Comparison of ENCODE assay signal across 9 mouse cellular contexts in genomic region chr6:93913226-93913861, GRCm38 (mm10).
A peak's percentile ranks its signal among the peaks of the same experiment; 100 is the strongest.
DNase-seq lines count a peak whose midpoint lies in the region; ATAC-seq and TF ChIP-seq lines count a peak whose summit lies in the region.
"Had no signal": no experiment of that assay in that cellular context is flagged by ENCODE, and none has a peak within 500 bp of the region (broad histone marks: within the 10 kb centered on the region; RNA-seq: fewer than 3 reads in every experiment).

No protein-coding gene starts in this region.

- WGBS in embryonic facial prominence, embryonic 15.5 days, result 4% methylated on average over 22 of the region's 22 CpGs
- WGBS in intestine, postnatal 0 days, result 26% methylated on average over 22 of the region's 22 CpGs
- 1% methylated on average over 22 of the region's 22 CpGs for WGBS in midbrain, embryonic 15.5 days

- H3K9ac ChIP-seq in embryonic facial prominence, embryonic 15.5 days, result peak overlapping the region; percentile 6; the same call in 1 of the 2 replicates
- H3K9ac ChIP-seq in intestine, postnatal 0 days (ENCODE audit: low read depth, low read length), result no peak overlapping the region
- peak overlapping the region; percentile 77 for H3K9ac ChIP-seq in midbrain, embryonic 15.5 days

- no peaks in the 10 kb centered on the region for H3K9me3 ChIP-seq in embryonic facial prominence, embryonic 15.5 days (replicated peaks)
- H3K9me3 ChIP-seq in intestine, postnatal 0 days (ENCODE audit: control insufficient read depth), result no peaks in the 10 kb centered on the region
- H3K9me3 ChIP-seq in midbrain, embryonic 15.5 days, result no peaks in the 10 kb centered on the region

- peak overlapping the region; percentile 66 for H3K4me2 ChIP-seq in embryonic facial prominence, embryonic 15.5 days (replicated peaks)
- H3K4me2 ChIP-seq in intestine, postnatal 0 days (replicated peaks; ENCODE audit: low read depth), result peak overlapping the region; percentile 32; the same call in 1 of the 2 replicates
- peak overlapping the region; percentile 63 for H3K4me2 ChIP-seq in midbrain, embryonic 15.5 days

- H3K4me3 ChIP-seq in testis, adult 2 months (ENCODE audit: control insufficient read depth, low read depth, low read length), result peak overlapping the region; percentile 4
- H3K4me3 ChIP-seq in embryonic facial prominence, embryonic 15.5 days (replicated peaks), result peak overlapping the region; percentile 37
- H3K4me3 ChIP-seq in intestine, postnatal 0 days (ENCODE audit: low read depth, low read length), result no peak overlapping the region
- peak overlapping the region; percentile 57 for H3K4me3 ChIP-seq in midbrain, embryonic 15.5 days

- H3K27ac ChIP-seq in testis, adult 2 months (ENCODE audit: control insufficient read depth, insufficient read depth, low read depth, low read length), result no peak overlapping the region
- peak overlapping the region; percentile 76 for H3K27ac ChIP-seq in embryonic facial prominence, embryonic 15.5 days (replicated peaks)
- H3K27ac ChIP-seq in intestine, postnatal 0 days (ENCODE audit: low read depth, low read length), result no peak overlapping the region
- H3K27ac ChIP-seq in midbrain, embryonic 15.5 days, result peak overlapping the region; percentile 97
- H3K27ac ChIP-seq: macrophage had no signal

- no peaks in the 10 kb centered on the region for H3K36me3 ChIP-seq in testis, adult 2 months (ENCODE audit: control insufficient read depth, insufficient read depth, low read length)
- H3K36me3 ChIP-seq in embryonic facial prominence, embryonic 15.5 days, result no peaks in the 10 kb centered on the region
- H3K36me3 ChIP-seq in intestine, postnatal 0 days (ENCODE audit: control insufficient read depth, insufficient read depth), result no peaks in the 10 kb centered on the region
- H3K36me3 ChIP-seq in midbrain, embryonic 15.5 days (replicated peaks), result no peaks in the 10 kb centered on the region

- peak; percentile 5; the same call in 1 of the 2 replicates for ATAC-seq in embryonic facial prominence, embryonic 15.5 days (ENCODE audit: insufficient number of reproducible peaks, low FRiP score, low TSS enrichment, low read depth)
- no peak for ATAC-seq in intestine, postnatal 0 days
- peak; percentile 72 for ATAC-seq in midbrain, embryonic 15.5 days (replicated peaks)
- no peak for ATAC-seq in megakaryocyte-erythroid progenitor cell, adult 5-6 weeks (replicated peaks; ENCODE audit: low FRiP score, low TSS enrichment, poor library complexity, severe bottlenecking)

- no peak for TF ChIP-seq CTCF in testis, adult 2 months (IDR thresholded peaks at IDR 0.05; ENCODE audit: control insufficient read depth, insufficient read depth, insufficient replicate concordance, low read depth, low read length)
- TF ChIP-seq CTCF in intestine, postnatal 0 days (IDR thresholded peaks at IDR 0.05; ENCODE audit: low read depth), result no peak

- H3K27me3 ChIP-seq in testis, adult 2 months (ENCODE audit: control insufficient read depth, insufficient read depth, low read length), result no peaks in the 10 kb centered on the region
- no peaks in the 10 kb centered on the region for H3K27me3 ChIP-seq in embryonic facial prominence, embryonic 15.5 days
- H3K27me3 ChIP-seq in intestine, postnatal 0 days (replicated peaks; ENCODE audit: control insufficient read depth, insufficient read depth, low read length), result no peaks in the 10 kb centered on the region
- H3K27me3 ChIP-seq in midbrain, embryonic 15.5 days (replicated peaks), result no peaks in the 10 kb centered on the region

- DNase-seq in testis, postnatal 10 days (ENCODE audit: low spot score), result no peak
- no peak for DNase-seq in lung, postnatal 14 days
- no peak for DNase-seq in kidney, postnatal 14 days

- peaks cover 6% of the 10 kb centered on the region for H3K4me1 ChIP-seq in testis, adult 2 months (ENCODE audit: control insufficient read depth, insufficient read depth, low read length)
- peaks cover 21% of the 10 kb centered on the region for H3K4me1 ChIP-seq in embryonic facial prominence, embryonic 15.5 days
- 0 out of 2 replicates have a peak, but pooled peaks cover 3% of the 10 kb centered on the region for H3K4me1 ChIP-seq in intestine, postnatal 0 days (replicated peaks; ENCODE audit: control insufficient read depth, insufficient read depth, low read length)
- H3K4me1 ChIP-seq in midbrain, embryonic 15.5 days, result peaks cover 40% of the 10 kb centered on the region

- no peak for TF ChIP-seq POLR2A in testis, adult 2 months (IDR thresholded peaks at IDR 0.05; ENCODE audit: control insufficient read depth, low read depth, low read length)

Comparison
In these comparisons a context has a peak if more than half of its experiments do, and no peak if none do; other contexts are left out.
1. H3K27ac ChIP-seq: peak in embryonic facial prominence, embryonic 15.5 days (single experiment) and midbrain, embryonic 15.5 days (single experiment); none in testis, adult 2 months (single experiment) and intestine, postnatal 0 days (single experiment).
2. ATAC-seq: peak in embryonic facial prominence, embryonic 15.5 days (single experiment) and midbrain, embryonic 15.5 days (single experiment); none in intestine, postnatal 0 days (single experiment) and megakaryocyte-erythroid progenitor cell, adult 5-6 weeks (single experiment).
3. Peak in every context shown above with its lines, with median percentiles within 50 percentile points of each other: H3K4me2 ChIP-seq.